Mouse (Mus musculus) testis, adult 2 months (tissue): ENCODE measurements around the gene Sap30l. TPM values are rescaled to one million over a fixed set of nuclear protein-coding genes. Genes with fewer than 3 reads are reported as not detected.

Experiments
- H3K27ac ChIP-seq: fragments of 200-500 bp; 2 replicates; pipeline ENCODE4 v1.5.1; 2012; ENCODE audit warnings: low read depth, low read length; ENCODE audit not compliant: control insufficient read depth, insufficient read depth
- H3K27me3 ChIP-seq: fragments of 200-500 bp; 2 replicates; pipeline ENCODE4 v1.6.1; 2012; ENCODE audit warnings: mild to moderate bottlenecking, low read length, moderate library complexity; ENCODE audit not compliant: control insufficient read depth, insufficient read depth
- H3K36me3 ChIP-seq: fragments of 200-500 bp; 2 replicates; pipeline ENCODE4 v1.6.1; 2012; ENCODE audit warnings: mild to moderate bottlenecking, low read length; ENCODE audit not compliant: control insufficient read depth, insufficient read depth
- H3K4me1 ChIP-seq: fragments of 200-500 bp; 2 replicates; pipeline ENCODE4 v1.6.1; 2012; ENCODE audit warnings: low read length; ENCODE audit not compliant: control insufficient read depth, insufficient read depth
- H3K4me3 ChIP-seq: fragments of 200-500 bp; 2 replicates; pipeline ENCODE4 v1.5.1; 2012; ENCODE audit warnings: low read depth, mild to moderate bottlenecking, low read length, moderate library complexity, mixed read lengths; ENCODE audit not compliant: control insufficient read depth
- CTCF ChIP-seq: fragments of 200-500 bp; IDR thresholded peaks from 2 replicates; pipeline ENCODE4 v1.5.1; 2012; ENCODE audit warnings: low read depth, mild to moderate bottlenecking, inconsistent platforms, low read length, moderate library complexity; ENCODE audit not compliant: control insufficient read depth, insufficient read depth, insufficient replicate concordance
- POLR2A ChIP-seq: fragments of 200-500 bp; IDR thresholded peaks from 2 replicates; pipeline ENCODE4 v1.6.1; 2012; ENCODE audit warnings: low read depth, mild to moderate bottlenecking, inconsistent platforms, low read length, moderate library complexity; ENCODE audit not compliant: control insufficient read depth
- polyA plus RNA-seq: library from polyadenylated mRNA; depleted of rRNA; stranded (reverse); fragments of >200 nt; gene quantifications from 2 replicates; pipeline ENCODE4 v1.2.3, GENCODE M21; 2012

Sap30l gene
- polyA plus RNA-seq, 1 experiment, result 3.1 TPM

DNA sequence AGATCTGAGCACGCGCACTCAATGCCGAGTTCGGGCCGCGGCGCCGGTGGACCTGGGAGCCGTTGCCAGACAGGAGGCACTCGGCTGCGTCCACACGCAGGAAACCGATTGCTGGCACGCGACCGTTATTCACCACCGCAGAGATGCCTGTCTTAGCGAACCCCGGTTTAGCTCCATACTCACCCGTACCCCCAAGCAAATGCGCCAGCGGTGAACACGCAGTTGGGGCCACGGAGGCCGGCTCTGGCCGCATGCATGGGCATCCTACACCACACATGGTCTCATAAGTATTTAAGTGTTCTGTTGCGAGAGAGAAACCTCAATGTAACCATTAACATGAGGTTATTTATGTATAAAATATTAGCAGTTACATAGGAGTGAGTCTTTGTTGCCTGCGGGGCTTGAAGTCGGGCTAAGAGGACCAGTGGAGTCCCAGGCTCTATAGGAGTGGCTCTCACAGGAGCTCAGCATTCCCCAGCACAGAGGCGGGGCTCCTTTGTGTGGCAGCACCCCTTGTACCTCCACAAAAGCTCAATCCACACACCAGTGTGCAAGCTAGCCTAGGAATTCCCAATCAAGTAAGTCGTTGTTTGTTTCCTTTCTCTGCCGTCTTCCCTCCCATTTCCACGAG lies 26.6 kb downstream of the Sap30l start:
- Histone ChIP-seq H3K27me3 (peaks cover 11% of the 10 kb centered on the region), H3K4me1 (peaks cover 27% of the 10 kb centered on the region), H3K4me3 (peak overlapping the region; percentile 78), H3K27ac (no peak overlapping the region), H3K36me3 (no peaks in the 10 kb centered on the region)
- TF ChIP-seq CTCF, result no peak
- no peak for TF ChIP-seq POLR2A

- Histone ChIP-seq H3K4me1 (peaks cover 31% of the 10 kb centered on the region), H3K27ac (no peak overlapping the region), H3K27me3 (peaks cover 15% of the 10 kb centered on the region), H3K4me3 (peak overlapping the region; percentile 69), H3K36me3 (no peaks in the 10 kb centered on the region)
- TF ChIP-seq POLR2A (no peak), CTCF (no peak)
Measured at GRCm38 (mm10) chr11:57828955-57829870, 27.8 kb downstream of the Sap30l start.

DNA sequence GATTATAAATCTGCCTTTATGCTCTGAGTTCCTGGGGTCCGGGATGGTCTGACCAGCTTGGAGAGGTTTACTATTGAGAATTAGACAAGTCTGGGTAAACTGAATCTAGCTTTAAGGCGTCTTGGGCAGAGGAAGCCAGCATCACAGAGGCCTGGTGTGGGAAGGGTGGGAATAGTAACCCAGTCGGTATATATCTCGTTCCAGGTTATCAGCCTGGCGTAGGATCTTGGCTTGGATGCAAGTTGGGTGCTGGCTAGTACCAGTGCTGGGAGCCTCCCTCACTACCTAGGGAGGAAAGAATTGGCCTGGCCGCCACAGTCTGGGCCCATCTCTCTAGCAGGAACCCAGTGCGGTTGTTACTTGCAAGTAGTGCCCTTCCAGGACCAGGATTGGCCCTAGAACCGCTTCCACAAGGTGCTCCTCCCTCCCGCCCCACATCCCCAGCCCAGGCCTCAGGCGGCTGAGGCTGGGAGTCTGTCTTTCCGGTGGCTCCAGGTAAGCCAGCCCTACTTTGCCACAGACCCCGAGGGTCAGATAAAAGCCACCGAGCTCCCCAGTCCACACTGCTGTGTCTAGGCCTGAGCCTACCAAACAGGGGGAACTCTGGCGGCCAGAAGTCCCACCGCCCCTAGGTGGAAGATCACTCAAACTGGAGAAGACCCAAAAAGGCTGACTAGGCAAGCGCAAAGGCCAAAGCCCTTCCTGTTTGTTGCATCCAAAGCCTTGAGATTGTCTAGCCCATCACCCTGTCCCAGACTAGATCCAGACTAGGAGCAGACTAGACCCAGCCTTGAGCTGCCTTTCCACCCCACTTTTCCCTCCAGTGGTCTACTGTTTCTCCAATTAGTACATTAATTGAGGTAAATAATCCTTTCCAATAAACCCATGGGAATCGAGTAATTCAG lies 28.7 kb downstream of the Sap30l start:
- Histone ChIP-seq H3K27me3 (peaks cover 15% of the 10 kb centered on the region), H3K4me1 (peaks cover 29% of the 10 kb centered on the region), H3K4me3 (peak overlapping the region; percentile 67), H3K36me3 (no peaks in the 10 kb centered on the region), H3K27ac (no peak overlapping the region)
- no peak for TF ChIP-seq POLR2A
- TF ChIP-seq CTCF, result no peak

DNA sequence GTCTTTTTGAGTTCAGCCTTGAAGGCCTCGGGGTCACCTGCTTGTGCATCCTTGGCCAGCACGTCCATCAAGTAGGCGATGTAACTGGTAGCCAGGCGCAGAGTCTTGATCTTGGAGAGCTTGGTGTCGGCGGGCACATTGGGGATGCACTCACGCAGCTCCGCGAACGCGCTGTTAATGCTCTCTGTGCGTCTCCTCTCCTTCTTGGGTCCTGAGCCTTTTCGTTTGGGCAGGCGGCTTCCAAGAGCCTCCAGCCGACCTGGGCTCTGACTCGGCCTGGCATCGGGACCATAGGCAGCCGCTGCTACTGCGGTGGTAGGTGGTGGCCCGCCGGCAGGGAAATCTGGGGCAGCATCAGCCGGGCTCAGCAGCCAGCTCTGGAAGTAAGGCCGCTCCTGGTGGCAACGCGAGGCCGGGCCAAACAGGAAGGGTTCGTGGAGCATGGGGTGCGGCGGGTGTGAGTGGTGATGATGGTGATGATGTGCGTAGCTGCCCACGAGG lies 29.9 kb downstream of the Sap30l start:
- Histone ChIP-seq H3K4me1 (peaks cover 28% of the 10 kb centered on the region), H3K27ac (no peak overlapping the region), H3K36me3 (no peaks in the 10 kb centered on the region), H3K4me3 (peak overlapping the region; percentile 4; the same call in 1 of the 2 replicates), H3K27me3 (peaks cover 15% of the 10 kb centered on the region)
- no peak for TF ChIP-seq CTCF
- no peak for TF ChIP-seq POLR2A

GRCm38 (mm10) chr11:57831861-57832260 lies 30.4 kb downstream of the Sap30l start:
- H3K4me3 ChIP-seq, result no peak overlapping the region
- peaks cover 18% of the 10 kb centered on the region for H3K27me3 ChIP-seq
- TF ChIP-seq POLR2A (no peak), CTCF (no peak)
- H3K27ac ChIP-seq, result no peak overlapping the region
- H3K4me1 ChIP-seq, result peaks cover 31% of the 10 kb centered on the region
- no peaks in the 10 kb centered on the region for H3K36me3 ChIP-seq

DNA sequence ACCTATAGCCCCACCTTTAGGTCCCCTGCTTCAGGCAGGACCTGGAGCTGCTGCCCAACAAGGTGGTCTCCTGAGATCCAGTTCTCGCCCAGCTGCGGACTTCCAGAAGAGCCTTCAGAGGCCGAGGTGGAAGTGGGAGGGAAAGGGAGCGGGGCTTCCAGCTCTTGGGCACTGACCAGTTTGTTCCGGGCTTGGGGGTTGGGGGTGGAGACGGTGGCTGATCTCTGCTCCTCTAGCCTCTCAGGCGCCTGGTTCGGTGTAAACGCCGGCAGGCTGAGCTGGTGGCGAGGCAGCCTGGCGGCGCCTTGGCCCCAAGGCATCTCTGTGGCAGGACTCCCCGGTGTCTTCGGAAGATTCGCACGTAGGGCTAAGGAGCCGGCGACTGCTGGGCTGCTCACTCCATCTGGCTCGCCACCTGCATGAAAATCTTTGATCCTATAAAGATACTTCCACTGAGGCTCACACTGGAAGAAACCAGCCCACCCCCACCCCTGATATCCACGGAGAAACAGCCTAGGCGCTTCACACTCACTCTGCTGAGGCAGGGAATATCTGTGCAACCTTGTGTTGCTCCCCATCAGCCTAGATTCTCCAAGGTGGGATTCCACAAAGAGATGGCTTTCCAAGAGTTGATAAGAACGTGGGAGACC lies 31.2 kb downstream of the Sap30l start, which contains the start of gene Hand1:
Gene Hand1 (minus strand): TSS at position 267 of the 650 bp plus-strand sequence.
- Histone ChIP-seq H3K27me3 (peaks cover 18% of the 10 kb centered on the region), H3K4me3 (no peak within 1 kb of the TSS), H3K36me3 (no peaks in the 10 kb centered on the region), H3K4me1 (peaks cover 24% of the 10 kb centered on the region), H3K27ac (no peak within 1 kb of the TSS)
- TF ChIP-seq CTCF, result no peak
- no peak for TF ChIP-seq POLR2A
